Mouse (Mus musculus) liver, embryonic 14.5 days (tissue): ENCODE data around the gene Ttk.

ENCODE experiments used
- CTCF ChIP-seq: IDR thresholded peaks from 2 replicates; pipeline ENCODE4 v1.5.1; 2016; ENCODE audit warnings: antibody characterized with exemption, low read depth, control low read depth
- EP300 ChIP-seq: IDR thresholded peaks from 2 replicates; pipeline ENCODE4 v1.6.1; 2016; ENCODE audit warnings: antibody characterized with exemption, low read depth

GRCm38 (mm10) chr9:83893767-83894330 lies 59.4 kb downstream of the Ttk start:
- TF ChIP-seq CTCF: no peak
- no peak for TF ChIP-seq EP300
